ENCODE assay signal across 13 mouse cellular contexts in genomic region chr19:22978763-22979162, GRCm38 (mm10).
"Had no signal": no experiment of that assay in that cellular context is flagged by ENCODE, and none has a peak within 500 bp of the region (broad histone marks: within the 10 kb centered on the region; RNA-seq: fewer than 3 reads in every experiment).

No protein-coding gene starts in this region.

- H3K4me2 ChIP-seq: liver, embryonic 13.5 days; midbrain, embryonic 12.5 days; midbrain, embryonic 15.5 days; neural tube, embryonic 13.5 days had no signal

- ATAC-seq: midbrain, embryonic 15.5 days had no signal

- H3K27ac ChIP-seq: liver, embryonic 13.5 days; macrophage; midbrain, embryonic 12.5 days; midbrain, embryonic 15.5 days; neural tube, embryonic 13.5 days had no signal

- DNase-seq: kidney, adult 11 months; kidney, adult 9 months; kidney, postnatal 14 days; liver, embryonic 13.5 days; lung, adult 2 months; lung, postnatal 14 days; thymus, adult 18-20 months; thymus, postnatal 36 days had no signal

- H3K9me3 ChIP-seq: liver, embryonic 13.5 days; midbrain, embryonic 12.5 days; midbrain, embryonic 15.5 days; neural tube, embryonic 13.5 days had no signal

- H3K27me3 ChIP-seq: liver, embryonic 13.5 days; midbrain, embryonic 12.5 days; midbrain, embryonic 15.5 days; neural tube, embryonic 13.5 days had no signal

- H3K4me1 ChIP-seq: liver, embryonic 13.5 days; midbrain, embryonic 12.5 days; midbrain, embryonic 15.5 days; neural tube, embryonic 13.5 days had no signal

- H3K9ac ChIP-seq: liver, embryonic 13.5 days; midbrain, embryonic 12.5 days; midbrain, embryonic 15.5 days; neural tube, embryonic 13.5 days had no signal

- H3K36me3 ChIP-seq: liver, embryonic 13.5 days; midbrain, embryonic 12.5 days; midbrain, embryonic 15.5 days; neural tube, embryonic 13.5 days had no signal

- H3K4me3 ChIP-seq: liver, embryonic 13.5 days; midbrain, embryonic 12.5 days; midbrain, embryonic 15.5 days; myocyte; neural tube, embryonic 13.5 days had no signal
